Mouse (Mus musculus): ENCODE results near the gene 1700001O22Rik. TPM values are rescaled to one million over a fixed set of nuclear protein-coding genes. Genes with fewer than 3 reads are reported as not detected.
A peak's percentile ranks its signal among the peaks of the same experiment; 100 is the strongest.

1700001O22Rik gene
- polyA plus RNA-seq, 1 experiment from 2014 or later = 2.0 TPM

- no peaks in the 10 kb centered on the region for H3K36me3 ChIP-seq
- peak overlapping the region; percentile 66 for H3K27ac ChIP-seq
- H3K4me3 ChIP-seq = peak overlapping the region; percentile 42
- peaks cover 34% of the 10 kb centered on the region for H3K4me1 ChIP-seq
- no peaks in the 10 kb centered on the region for H3K27me3 ChIP-seq (replicated peaks)
- WGBS = 6% methylated on average over 19 of the region's 19 CpGs
- ATAC-seq (ENCODE audit: low FRiP score, low read depth) = peak; percentile 43; the same call in 1 of the 2 replicates
- H3K9me3 ChIP-seq = no peaks in the 10 kb centered on the region
- H3K9ac ChIP-seq = peak overlapping the region; percentile 65
- peak overlapping the region; percentile 89 for H3K4me2 ChIP-seq (replicated peaks)
Measured at GRCm38 (mm10) chr2:30771806-30772460, 31.5 kb downstream of the 1700001O22Rik start.

DNA sequence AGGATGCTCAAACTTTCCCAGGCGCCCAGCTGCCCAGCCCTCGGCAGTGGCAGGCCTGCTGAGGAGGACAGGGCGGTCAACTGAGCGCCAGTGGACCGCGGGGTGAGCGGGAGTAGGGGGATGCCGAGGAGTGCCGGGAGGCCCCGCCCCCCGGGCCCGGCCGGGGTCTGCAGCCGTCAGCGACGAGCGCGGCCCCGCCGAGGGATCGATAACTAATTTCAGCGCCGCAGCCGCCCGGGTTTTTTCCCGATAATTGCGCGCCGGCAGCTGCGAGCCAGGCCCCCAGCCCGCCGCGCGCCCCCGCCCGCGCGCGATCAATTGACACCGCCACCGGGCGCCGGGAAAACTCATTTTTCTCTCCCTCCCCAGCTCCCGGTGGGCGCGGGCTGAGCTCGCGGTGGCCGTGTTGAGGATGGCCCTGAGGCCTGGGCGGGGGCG is 32.1 kb downstream of the 1700001O22Rik start:
- Histone ChIP-seq H3K27me3 (replicated peaks) (no peaks in the 10 kb centered on the region), H3K4me3 (peak overlapping the region; percentile 42), H3K36me3 (no peaks in the 10 kb centered on the region), H3K27ac (peak overlapping the region; percentile 66; the same call in 1 of the 2 replicates), H3K9me3 (no peaks in the 10 kb centered on the region), H3K4me1 (peaks cover 34% of the 10 kb centered on the region), H3K4me2 (replicated peaks) (peak overlapping the region; percentile 89), H3K9ac (peak overlapping the region; percentile 65)
- under 1% methylated on average over 51 of the region's 51 CpGs for WGBS
- ATAC-seq (ENCODE audit: low FRiP score, low read depth) = peak; percentile 65; the same call in 1 of the 2 replicates

DNA sequence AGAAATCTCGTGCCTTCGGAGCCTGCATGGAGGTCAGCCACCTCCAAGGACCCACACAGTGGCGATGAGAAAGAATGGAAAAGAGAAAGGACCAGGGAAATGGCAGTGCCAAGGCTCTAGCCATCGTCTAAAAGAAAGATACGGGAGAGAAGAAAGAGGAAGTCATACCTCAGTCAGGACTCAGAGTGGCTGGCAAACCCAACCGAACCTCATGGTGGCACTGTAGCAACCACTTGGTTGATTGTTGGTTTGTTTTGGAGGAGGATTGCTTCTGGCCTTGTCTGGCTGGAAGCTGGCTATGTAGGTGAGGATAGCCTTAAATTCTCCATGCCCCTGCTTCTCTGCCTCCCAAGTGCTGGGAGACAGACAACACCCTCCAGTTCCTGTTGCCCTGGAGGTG is 34.3 kb downstream of the 1700001O22Rik start:
- Histone ChIP-seq H3K27me3 (replicated peaks) (no peaks in the 10 kb centered on the region), H3K4me3 (no peak overlapping the region), H3K4me1 (peaks cover 34% of the 10 kb centered on the region), H3K27ac (no peak overlapping the region), H3K9me3 (0 out of 2 replicates have a peak, but pooled peaks cover 7% of the 10 kb centered on the region), H3K36me3 (no peaks in the 10 kb centered on the region), H3K9ac (no peak overlapping the region), H3K4me2 (replicated peaks) (no peak overlapping the region)
- 55% methylated on average over 6 of the region's 6 CpGs for WGBS
- ATAC-seq (ENCODE audit: low FRiP score, low read depth) = no peak

DNA sequence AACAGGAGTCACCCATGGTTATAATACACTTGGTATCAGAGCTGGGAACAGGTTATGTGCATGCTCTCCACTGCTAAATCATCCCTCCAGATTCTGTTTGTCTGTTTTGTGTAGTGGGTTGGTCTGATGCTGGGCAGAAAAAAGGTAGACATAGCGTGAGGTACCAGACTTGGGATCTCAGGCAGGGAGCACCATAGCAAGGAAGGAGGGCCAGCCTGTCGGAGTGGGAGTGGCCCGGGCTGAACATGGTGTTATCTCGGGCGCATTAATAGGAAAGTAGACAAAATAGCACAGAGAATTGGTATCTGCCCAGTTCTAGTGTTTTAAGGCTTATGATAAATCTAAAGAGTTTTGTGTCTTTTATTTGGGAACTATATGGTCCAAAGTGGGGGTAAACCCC is 34.9 kb downstream of the 1700001O22Rik start:
- WGBS = 88% methylated on average over 5 of the region's 5 CpGs
- Histone ChIP-seq H3K4me3 (no peak overlapping the region), H3K36me3 (no peaks in the 10 kb centered on the region), H3K27me3 (replicated peaks) (no peaks in the 10 kb centered on the region), H3K9me3 (0 out of 2 replicates have a peak, but pooled peaks cover 7% of the 10 kb centered on the region), H3K27ac (no peak overlapping the region), H3K4me2 (replicated peaks) (no peak overlapping the region), H3K9ac (no peak overlapping the region), H3K4me1 (peaks cover 34% of the 10 kb centered on the region)
- no peak for ATAC-seq (ENCODE audit: low FRiP score, low read depth)

DNA sequence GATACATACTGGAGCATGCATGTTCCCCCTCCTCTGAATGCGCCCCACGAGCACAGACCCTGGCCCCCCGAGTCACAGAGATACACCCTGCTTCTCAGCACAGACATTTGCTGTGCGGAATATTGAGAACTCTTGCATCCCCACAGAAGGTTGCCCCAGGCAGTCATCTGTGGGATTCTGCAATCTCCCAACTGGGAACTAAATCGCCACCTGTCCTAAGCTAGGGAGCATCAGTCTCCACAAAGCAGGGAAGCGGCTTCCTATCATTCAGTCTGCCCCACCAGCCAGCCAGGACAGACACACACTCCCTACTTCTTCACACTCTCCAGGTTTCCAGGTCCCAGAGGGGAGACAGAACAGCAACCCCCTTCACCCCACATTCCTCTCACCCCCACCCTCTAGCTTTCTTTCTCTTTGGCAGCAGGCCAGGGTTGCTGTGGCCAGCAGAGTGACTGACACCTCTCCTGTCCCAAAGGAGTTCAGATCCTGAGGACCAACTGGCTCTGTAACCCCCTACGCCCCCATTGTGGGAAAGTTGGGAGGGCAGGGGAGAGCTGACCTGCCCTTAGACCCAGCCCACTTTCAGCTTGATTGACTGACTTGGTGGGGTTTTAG is 35.7 kb downstream of the 1700001O22Rik start:
- H3K4me1 ChIP-seq = peaks cover 31% of the 10 kb centered on the region
- 0 out of 2 replicates have a peak, but pooled peaks cover 7% of the 10 kb centered on the region for H3K9me3 ChIP-seq
- no peak overlapping the region for H3K4me3 ChIP-seq
- no peak overlapping the region for H3K4me2 ChIP-seq (replicated peaks)
- WGBS = 72% methylated on average over 7 of the region's 7 CpGs
- H3K36me3 ChIP-seq = no peaks in the 10 kb centered on the region
- H3K27me3 ChIP-seq (replicated peaks) = no peaks in the 10 kb centered on the region
- H3K9ac ChIP-seq = no peak overlapping the region
- no peak overlapping the region for H3K27ac ChIP-seq
- no peak for ATAC-seq (ENCODE audit: low FRiP score, low read depth)

DNA sequence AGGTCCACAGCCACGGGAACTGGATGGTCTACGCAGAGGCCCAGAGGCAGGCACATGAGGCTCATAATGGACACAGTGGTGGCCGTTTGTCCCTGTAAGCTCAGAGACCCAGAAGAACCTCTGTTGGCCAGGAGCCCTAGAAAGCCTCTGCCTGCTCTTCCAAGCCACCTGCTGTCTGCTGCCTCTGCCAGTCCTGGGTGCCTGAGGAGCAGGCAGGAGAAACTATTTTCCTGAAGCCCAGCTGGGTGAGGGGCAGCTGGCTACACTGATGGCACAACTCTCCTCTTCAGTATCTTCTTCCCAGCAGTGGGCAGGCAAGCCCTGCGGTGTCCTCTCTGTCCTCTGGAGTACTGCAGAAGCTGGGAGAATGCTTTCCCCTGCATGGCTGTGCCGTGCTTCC is 37.0 kb downstream of the 1700001O22Rik start:
- Histone ChIP-seq H3K4me2 (replicated peaks) (no peak overlapping the region), H3K27me3 (replicated peaks) (no peaks in the 10 kb centered on the region), H3K27ac (no peak overlapping the region), H3K36me3 (no peaks in the 10 kb centered on the region), H3K9ac (no peak overlapping the region), H3K4me1 (peaks cover 18% of the 10 kb centered on the region), H3K4me3 (no peak overlapping the region), H3K9me3 (0 out of 2 replicates have a peak, but pooled peaks cover 7% of the 10 kb centered on the region)
- ATAC-seq (ENCODE audit: low FRiP score, low read depth) = no peak
- WGBS = 82% methylated on average over 5 of the region's 5 CpGs

- H3K4me1 ChIP-seq = peaks cover 32% of the 10 kb centered on the region
- 16% methylated on average over 6 of the region's 6 CpGs for WGBS
- no peak overlapping the region for H3K9ac ChIP-seq
- no peak overlapping the region for H3K4me3 ChIP-seq
- ATAC-seq (ENCODE audit: low FRiP score, low read depth) = no peak
- H3K27ac ChIP-seq = no peak overlapping the region
- H3K36me3 ChIP-seq = no peaks in the 10 kb centered on the region; the same call in 1 of the 2 replicates
- H3K4me2 ChIP-seq (replicated peaks) = no peak overlapping the region
- H3K27me3 ChIP-seq (replicated peaks) = no peaks in the 10 kb centered on the region
- H3K9me3 ChIP-seq = peaks cover 12% of the 10 kb centered on the region; the same call in 1 of the 2 replicates
Measured at GRCm38 (mm10) chr2:30760706-30761105, 42.8 kb downstream of the 1700001O22Rik start.

DNA sequence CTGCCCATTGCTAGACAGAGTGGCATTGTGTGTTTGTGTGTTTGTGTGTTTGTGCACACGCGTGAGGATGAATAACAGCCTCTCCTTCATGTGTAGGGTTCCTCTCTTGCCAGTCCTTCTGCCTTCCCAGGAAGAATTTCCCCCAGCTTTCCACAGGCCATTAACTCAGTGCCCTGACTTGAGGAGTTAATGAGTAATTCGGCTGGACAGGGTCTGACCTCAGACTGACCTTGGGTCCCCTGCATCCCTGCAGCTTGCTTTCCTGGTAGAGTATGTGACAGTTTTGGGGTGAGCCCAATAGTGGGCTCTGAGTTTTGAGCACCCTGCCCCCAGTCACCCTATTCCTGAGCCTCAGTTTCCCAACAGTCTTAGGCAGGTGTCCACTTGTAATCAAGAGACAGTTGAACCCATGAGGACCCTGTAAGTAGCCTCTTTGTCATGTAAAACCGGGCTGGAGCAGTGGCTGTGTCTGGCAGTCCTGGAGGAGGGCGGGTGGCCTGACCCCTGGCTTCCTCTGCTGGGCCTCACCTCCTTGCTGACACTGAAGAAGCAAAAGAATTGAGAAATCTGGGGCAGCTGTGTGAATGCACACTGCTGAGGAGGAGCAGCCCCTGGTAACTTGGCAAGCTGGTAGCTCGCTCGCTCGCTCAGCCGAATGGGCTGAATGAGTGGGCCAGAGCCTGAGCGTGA is 43.5 kb downstream of the 1700001O22Rik start:
- Histone ChIP-seq H3K9me3 (peaks cover 13% of the 10 kb centered on the region; the same call in 1 of the 2 replicates), H3K27ac (no peak overlapping the region), H3K4me2 (replicated peaks) (no peak overlapping the region), H3K4me1 (peaks cover 32% of the 10 kb centered on the region), H3K4me3 (no peak overlapping the region), H3K9ac (no peak overlapping the region), H3K27me3 (replicated peaks) (no peaks in the 10 kb centered on the region), H3K36me3 (no peaks in the 10 kb centered on the region; the same call in 1 of the 2 replicates)
- 16% methylated on average over 10 of the region's 10 CpGs for WGBS
- no peak for ATAC-seq (ENCODE audit: low FRiP score, low read depth)

GRCm38 (mm10) chr2:30759442-30759841 is 44.0 kb downstream of the 1700001O22Rik start:
- Histone ChIP-seq H3K27ac (no peak overlapping the region), H3K4me2 (replicated peaks) (no peak overlapping the region), H3K27me3 (replicated peaks) (no peaks in the 10 kb centered on the region), H3K4me3 (no peak overlapping the region), H3K36me3 (no peaks in the 10 kb centered on the region; the same call in 1 of the 2 replicates), H3K9me3 (peaks cover 7% of the 10 kb centered on the region; the same call in 1 of the 2 replicates), H3K9ac (no peak overlapping the region), H3K4me1 (peaks cover 32% of the 10 kb centered on the region)
- WGBS = 68% methylated on average over 4 of the region's 4 CpGs
- ATAC-seq (ENCODE audit: low FRiP score, low read depth) = no peak

GRCm38 (mm10) chr2:30759088-30759374 is 44.4 kb downstream of the 1700001O22Rik start:
- Histone ChIP-seq H3K4me2 (replicated peaks) (0 out of 2 replicates have a peak overlapping the region, but pooled peaks have one; percentile 35), H3K27ac (peak overlapping the region; percentile 16; the same call in 1 of the 2 replicates), H3K36me3 (no peaks in the 10 kb centered on the region; the same call in 1 of the 2 replicates), H3K9me3 (peaks cover 7% of the 10 kb centered on the region; the same call in 1 of the 2 replicates), H3K27me3 (replicated peaks) (no peaks in the 10 kb centered on the region), H3K4me1 (peaks cover 32% of the 10 kb centered on the region), H3K4me3 (no peak overlapping the region), H3K9ac (no peak overlapping the region)
- WGBS = 40% methylated on average over 4 of the region's 4 CpGs
- no peak for ATAC-seq (ENCODE audit: low FRiP score, low read depth)

DNA sequence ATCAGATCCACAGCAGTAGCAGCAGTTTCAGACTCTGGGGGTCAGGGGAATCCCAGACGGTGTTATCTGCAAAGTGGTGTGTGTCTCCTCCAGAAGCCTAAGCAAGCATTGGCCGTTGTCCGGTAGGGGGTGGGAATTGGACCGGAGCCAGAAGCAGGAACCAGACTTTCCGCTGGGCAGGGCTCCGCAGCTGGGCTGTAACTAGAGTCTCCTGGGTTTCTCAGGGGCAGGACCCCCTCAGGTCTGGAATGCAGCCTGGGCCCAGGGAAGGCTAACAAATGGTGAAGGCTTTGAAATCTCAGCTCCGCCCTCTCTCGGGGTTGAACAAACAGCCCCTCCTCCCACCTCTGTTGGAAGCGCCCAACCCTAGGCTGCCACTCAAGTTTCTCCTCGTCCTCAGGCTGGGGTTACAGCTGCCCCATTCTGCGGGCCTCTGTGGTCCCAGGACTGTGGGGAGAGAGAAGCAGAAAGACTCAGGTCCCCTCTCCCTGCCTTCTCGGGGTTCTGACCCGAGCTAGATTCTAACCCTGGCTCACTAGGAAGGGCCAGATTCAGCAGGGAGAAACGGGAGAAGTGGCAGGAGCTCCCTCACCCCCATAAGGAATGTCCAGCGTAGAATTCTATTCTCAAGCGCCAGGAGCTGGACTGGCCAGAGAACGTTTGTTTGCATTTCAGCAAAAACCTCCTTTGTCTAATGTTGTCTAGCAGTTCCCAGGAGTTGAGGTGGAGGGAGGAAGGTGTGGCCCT is 44.9 kb downstream of the 1700001O22Rik start:
- 0 out of 2 replicates have a peak overlapping the region, but pooled peaks have one; percentile 29 for H3K9ac ChIP-seq
- H3K27ac ChIP-seq = peak overlapping the region; percentile 32
- ATAC-seq (ENCODE audit: low FRiP score, low read depth) = peak; percentile 79
- no peaks in the 10 kb centered on the region; the same call in 1 of the 2 replicates for H3K36me3 ChIP-seq
- no peaks in the 10 kb centered on the region for H3K27me3 ChIP-seq (replicated peaks)
- peak overlapping the region; percentile 35 for H3K4me2 ChIP-seq (replicated peaks)
- H3K4me1 ChIP-seq = peaks cover 32% of the 10 kb centered on the region
- 2% methylated on average over 17 of the region's 17 CpGs for WGBS
- peaks cover 7% of the 10 kb centered on the region; the same call in 1 of the 2 replicates for H3K9me3 ChIP-seq
- H3K4me3 ChIP-seq = no peak overlapping the region

All from neural tube, embryonic 12.5 days (tissue).